Mouse (Mus musculus) retina, adult 2 months (tissue): ENCODE measurements around the gene Polg2.
"Not testable (repeated sequence)": the region's sequence is repeated elsewhere in the genome, so short reads cannot be mapped to it uniquely, and the experiment has no call there.

Source experiments
- DNase-seq: peaks from one replicate; pipeline ENCODE4 v3.0.0-alpha.2; 2012; ENCODE audit warnings: low read depth, low spot score

The Polg2 gene

GRCm38 (mm10) chr11:106724916-106725235 lies 54.5 kb downstream of the Polg2 start:
- DNase-seq, result not testable (repeated sequence)

- DNase-seq, result no peak
These were observed 55.0 kb downstream of the Polg2 start for GRCm38 (mm10) chr11:106724176-106724915.

GRCm38 (mm10) chr11:106723611-106724125 lies 55.7 kb downstream of the Polg2 start:
- peak; percentile 25 for DNase-seq

- DNase-seq, result no peak
These were observed 56.4 kb downstream of the Polg2 start for GRCm38 (mm10) chr11:106722831-106723361.

- no peak for DNase-seq
These were observed 59.0 kb downstream of the Polg2 start for GRCm38 (mm10) chr11:106720379-106720778.
